Mouse (Mus musculus) right cerebral cortex, adult 18-20 months (tissue): ENCODE data around the gene Josd1.

Source experiments
- DNase-seq: peaks from one replicate; pipeline ENCODE4 v3.0.0; 2022; ENCODE audit warnings: mixed read lengths

Josd1 gene

DNA sequence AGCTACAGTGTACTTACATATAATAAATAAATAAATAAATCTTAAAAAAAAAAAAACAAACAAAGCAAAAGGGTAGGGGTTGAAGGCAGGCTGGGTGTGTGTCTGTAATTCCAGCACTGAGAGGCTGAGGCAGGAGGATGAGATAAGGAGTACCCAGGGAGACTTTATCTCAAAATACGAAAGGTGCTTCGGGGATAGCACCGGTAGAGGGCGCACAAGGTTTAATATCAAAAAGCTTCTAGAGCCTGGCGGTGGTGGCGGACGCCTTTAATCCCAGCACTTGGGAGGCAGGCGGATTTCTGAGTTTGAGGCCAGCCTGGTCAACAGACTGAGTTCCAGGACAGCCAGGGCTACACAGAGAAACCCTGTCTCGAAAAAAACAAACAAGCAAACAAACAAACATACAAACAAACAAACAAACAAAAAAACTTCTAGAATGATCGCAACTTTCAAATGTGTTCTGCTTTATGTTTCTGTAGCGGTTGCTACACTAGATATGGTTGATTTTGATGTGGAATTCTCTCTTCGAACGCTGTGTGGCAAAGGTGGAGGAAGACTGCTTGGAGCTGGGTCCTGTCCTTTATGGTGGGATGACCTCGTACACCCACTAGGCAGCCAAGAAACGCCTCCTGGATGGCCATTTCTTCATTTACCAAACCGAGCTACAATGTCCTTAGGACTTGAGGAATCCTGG is 29.7 kb downstream of the Josd1 start:
- DNase-seq = peak; percentile 88

GRCm38 (mm10) chr15:79656451-79656850 is 31.3 kb downstream of the Josd1 start:
- DNase-seq = peak; percentile 81

- DNase-seq = no peak
Measured at GRCm38 (mm10) chr15:79651481-79651880, 36.2 kb downstream of the Josd1 start.

DNA sequence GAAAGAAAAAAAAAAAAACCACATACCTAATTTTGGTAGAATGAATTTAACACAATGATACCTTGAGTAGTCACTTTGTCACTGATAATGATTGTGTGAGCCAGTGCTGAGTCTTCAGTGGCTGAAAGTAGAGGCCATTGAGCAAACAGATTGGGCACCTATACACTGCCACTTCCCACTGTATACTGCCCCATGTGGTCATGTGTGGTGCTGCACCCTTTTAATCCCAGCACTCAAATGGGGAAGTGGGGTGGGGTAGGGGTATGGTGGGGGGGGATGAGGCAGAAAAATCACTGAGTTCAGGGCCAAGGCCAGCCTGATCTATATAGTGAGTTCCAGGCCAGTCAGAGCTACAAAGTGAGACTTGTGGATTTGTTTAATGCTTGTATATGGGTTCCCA is 37.1 kb downstream of the Josd1 start:
- no peak for DNase-seq

DNA sequence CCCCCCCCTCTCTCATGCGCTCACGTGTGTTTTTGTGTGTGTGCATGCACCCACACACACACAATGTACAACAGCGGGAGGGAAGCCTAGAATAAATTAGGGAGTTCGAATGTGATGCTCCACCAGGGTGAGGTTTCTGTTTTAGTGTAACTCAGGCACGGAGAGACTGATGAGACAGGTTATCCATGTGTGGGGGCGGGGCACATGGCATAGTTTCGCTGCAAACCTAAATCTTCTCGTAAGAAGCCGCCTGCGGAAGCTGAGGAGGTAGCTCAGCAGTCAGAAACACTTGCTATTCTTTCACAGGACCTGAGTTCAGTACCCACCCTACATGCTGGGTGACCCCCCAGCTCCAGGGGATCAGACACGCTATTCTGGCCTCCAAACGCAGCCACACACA is 39.6 kb downstream of the Josd1 start:
- DNase-seq = peak; percentile 47

GRCm38 (mm10) chr15:79645483-79645882 is 42.2 kb downstream of the Josd1 start:
- DNase-seq = no peak

- DNase-seq = peak; percentile 60
Measured at GRCm38 (mm10) chr15:79641135-79641817, 46.4 kb downstream of the Josd1 start.

DNA sequence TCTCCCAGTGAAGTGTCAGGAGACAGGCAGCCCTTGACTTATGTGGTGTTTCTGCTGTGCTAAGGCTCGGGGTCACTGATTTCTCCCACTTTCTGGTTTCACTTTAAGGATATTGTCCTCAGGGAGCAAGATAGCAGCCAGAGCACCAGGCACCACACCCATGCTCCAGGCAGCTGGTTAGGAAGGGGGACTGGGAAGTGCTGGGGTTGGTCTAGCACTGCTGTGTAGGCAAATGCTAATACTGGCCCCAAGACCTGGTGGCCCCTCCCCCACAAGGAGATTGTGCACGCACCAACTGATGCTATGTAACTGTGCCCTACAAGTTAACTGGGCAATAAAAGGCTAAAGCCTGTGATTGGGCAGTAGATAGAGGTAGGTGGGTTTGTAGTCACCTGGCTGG is 57.2 kb downstream of the Josd1 start:
- DNase-seq = no peak
